Mouse (Mus musculus) adrenal gland, postnatal 10 days (tissue): ENCODE data around the gene Gm10037. TPM values are rescaled to one million over a fixed set of nuclear protein-coding genes. Genes with fewer than 3 reads are reported as not detected.

ENCODE experiments used
- DNase-seq: peaks from one replicate; pipeline ENCODE4 v3.0.0; 2021; ENCODE audit warnings: mixed read lengths
- total RNA-seq, 2 experiments: library from RNA; stranded (reverse); gene quantifications; 2 replicates each; pipeline ENCODE4 v1.2.3; 2021

Gene Gm10037
- total RNA-seq, 2 experiments from 2014 or later = 2.3 to 2.4 TPM

- no peak for DNase-seq
These were observed 45.9 kb downstream of the Gm10037 start for GRCm38 (mm10) chr13:67876699-67877254.

GRCm38 (mm10) chr13:67883966-67884365 lies 53.1 kb downstream of the Gm10037 start:
- no peak for DNase-seq

Other genes with a start within 250 kb of the Gm10037 start
- 1 to 10 TPM; 7.3 to 8.7 TPM for gene Zfp729b, start 221.4 kb upstream of the Gm10037 start, total RNA-seq
- gene Gm49345, start 193.3 kb upstream of the Gm10037 start, total RNA-seq = not detected
- 1 to 10 TPM; 4.3 to 7.2 TPM for gene Zfp729a, start 193.3 kb upstream of the Gm10037 start, total RNA-seq
- gene Zfp738, start 144.0 kb upstream of the Gm10037 start, total RNA-seq = 10 to 100 TPM in 1 of 2 experiments, 1 to 10 TPM in 1; 8.5 to 12.7 TPM
- 10 to 100 TPM in 1 of 2 experiments, 1 to 10 TPM in 1; 8.9 to 11.7 TPM for gene Zfp65, start 101.9 kb upstream of the Gm10037 start, total RNA-seq
- gene Zfp85, start 75.9 kb upstream of the Gm10037 start, total RNA-seq = 1 to 10 TPM; 3.6 to 6.4 TPM
- gene Zfp493, start 51.4 kb upstream of the Gm10037 start, total RNA-seq = 1 to 10 TPM; 1.2 to 2.2 TPM
- 1 to 10 TPM; 3.5 to 5.5 TPM for gene Zfp273, start 17.4 kb upstream of the Gm10037 start, total RNA-seq
- gene BC048507, start 32.2 kb downstream of the Gm10037 start, total RNA-seq = not detected